Mouse (Mus musculus): ENCODE measurements around the gene Foxj3. TPM values are rescaled to one million over a fixed set of nuclear protein-coding genes. Genes with fewer than 3 reads are reported as not detected.

Foxj3 gene
- polyA plus RNA-seq, 1 experiment from 2014 or later: 19.8 TPM

DNA sequence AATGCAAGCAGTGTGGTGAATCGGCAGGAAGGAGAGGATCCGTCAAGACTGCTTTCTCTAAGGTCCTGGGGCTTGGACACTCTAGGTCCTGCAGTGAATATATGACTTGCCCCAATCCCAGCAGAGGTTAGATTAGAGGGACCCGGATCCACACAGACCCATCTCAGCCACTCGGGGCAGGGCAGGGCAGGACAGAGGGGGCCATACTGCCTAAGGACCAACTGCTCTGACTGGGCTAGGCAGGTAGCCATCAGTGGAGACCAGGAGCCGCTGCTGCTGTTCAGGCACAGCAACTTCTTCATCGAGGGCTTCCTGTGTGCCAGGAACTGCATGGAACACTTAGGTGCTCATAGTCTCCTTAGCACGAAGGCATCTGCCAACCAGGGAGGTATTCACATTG lies 99.9 kb downstream of the Foxj3 start:
- Histone ChIP-seq H3K4me2 (ENCODE audit: low read length) (no peak overlapping the region), H3K4me1 (ENCODE audit: control insufficient read depth, insufficient read depth, low read length) (peaks cover 12% of the 10 kb centered on the region; the same call in 1 of the 2 replicates), H3K36me3 (ENCODE audit: control insufficient read depth, insufficient read depth, low read length) (0 out of 2 replicates have a peak, but pooled peaks cover 5% of the 10 kb centered on the region), H3K27ac (ENCODE audit: low read depth, low read length) (no peak overlapping the region), H3K9me3 (replicated peaks; ENCODE audit: control insufficient read depth, low read length) (no peaks in the 10 kb centered on the region), H3K4me3 (ENCODE audit: low read depth, low read length) (no peak overlapping the region), H3K27me3 (replicated peaks; ENCODE audit: control insufficient read depth, insufficient read depth, low read length) (no peaks in the 10 kb centered on the region), H3K9ac (ENCODE audit: low read length) (no peak overlapping the region)
- ATAC-seq (no peak), DNase-seq (ENCODE audit: low spot score) (no peak)
- 84% methylated on average over 7 of the region's 7 CpGs for WGBS

- Histone ChIP-seq H3K27ac (ENCODE audit: low read depth, low read length) (no peak within 1 kb of the TSS), H3K9ac (ENCODE audit: low read length) (no peak within 1 kb of the TSS), H3K4me1 (ENCODE audit: control insufficient read depth, insufficient read depth, low read length) (peaks cover 12% of the 10 kb centered on the region; the same call in 1 of the 2 replicates), H3K27me3 (replicated peaks; ENCODE audit: control insufficient read depth, insufficient read depth, low read length) (no peaks in the 10 kb centered on the region), H3K4me3 (ENCODE audit: low read depth, low read length) (no peak within 1 kb of the TSS), H3K36me3 (ENCODE audit: control insufficient read depth, insufficient read depth, low read length) (0 out of 2 replicates have a peak, but pooled peaks cover 3% of the 10 kb centered on the region), H3K4me2 (ENCODE audit: low read length) (no peak within 1 kb of the TSS), H3K9me3 (replicated peaks; ENCODE audit: control insufficient read depth, low read length) (no peaks in the 10 kb centered on the region)
- ATAC-seq (no peak), DNase-seq (ENCODE audit: low spot score) (no peak)
- WGBS: 75% methylated on average over 4 of the region's 4 CpGs
Measured at GRCm38 (mm10) chr4:119637176-119637845, 100.5 kb downstream of the Foxj3 start, which contains the start of gene Guca2a. Gene Guca2a, plus strand, starts transcription at chr4:119637704.

DNA sequence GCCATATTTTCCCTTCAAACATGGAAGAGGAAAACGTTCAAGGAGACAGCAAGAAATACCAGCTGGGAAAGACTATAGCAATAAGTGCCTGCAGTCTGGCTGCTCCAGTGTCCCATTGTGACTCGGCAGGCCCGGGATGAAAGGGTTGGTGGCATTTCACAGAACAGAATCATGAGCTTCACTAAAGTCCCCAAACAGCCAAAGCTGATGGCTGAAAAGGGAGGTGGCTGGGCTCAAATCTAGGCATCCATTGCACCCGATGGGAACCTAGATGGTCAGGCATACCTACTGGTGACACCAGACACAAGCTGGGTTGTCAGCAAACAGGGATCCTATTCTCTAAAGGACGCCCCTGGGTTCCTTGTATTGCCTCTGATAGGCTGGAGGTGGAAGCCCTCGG lies 101.1 kb downstream of the Foxj3 start:
- WGBS: 83% methylated on average over 6 of the region's 6 CpGs
- DNase-seq (ENCODE audit: low spot score): no peak

DNA sequence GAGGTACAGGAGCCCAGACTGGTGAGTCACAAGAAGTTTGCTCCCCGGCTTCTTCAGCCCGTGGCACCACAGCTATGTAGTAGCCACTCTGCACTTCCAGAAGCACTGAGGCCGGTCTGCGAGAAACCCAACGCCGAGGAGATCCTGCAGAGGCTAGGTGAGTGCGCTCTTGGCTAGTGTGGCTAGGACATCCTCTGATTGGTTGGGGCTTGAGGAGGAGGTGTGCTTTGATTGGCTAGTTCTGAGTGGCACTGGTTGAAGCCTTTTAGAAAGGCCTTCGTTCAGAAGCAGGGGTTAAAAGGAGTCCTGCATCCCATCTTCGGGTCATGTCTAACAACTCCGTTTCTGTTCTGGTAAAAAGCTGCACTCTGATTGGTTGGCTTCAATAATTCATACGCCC lies 101.9 kb downstream of the Foxj3 start:
- no peak for ATAC-seq
- 63% methylated on average over 11 of the region's 11 CpGs for WGBS
- peaks cover 3% of the 10 kb centered on the region; the same call in 1 of the 2 replicates for H3K4me1 ChIP-seq (ENCODE audit: control insufficient read depth, insufficient read depth, low read length)
- no peak overlapping the region for H3K27ac ChIP-seq (ENCODE audit: low read depth, low read length)
- H3K9me3 ChIP-seq (replicated peaks; ENCODE audit: control insufficient read depth, low read length): no peaks in the 10 kb centered on the region
- no peak overlapping the region for H3K9ac ChIP-seq (ENCODE audit: low read length)
- H3K36me3 ChIP-seq (ENCODE audit: control insufficient read depth, insufficient read depth, low read length): no peaks in the 10 kb centered on the region
- no peak for DNase-seq (ENCODE audit: low spot score)
- H3K4me2 ChIP-seq (ENCODE audit: low read length): no peak overlapping the region
- no peak overlapping the region for H3K4me3 ChIP-seq (ENCODE audit: low read depth, low read length)
- no peaks in the 10 kb centered on the region for H3K27me3 ChIP-seq (replicated peaks; ENCODE audit: control insufficient read depth, insufficient read depth, low read length)

More for the DNA sequence above, 101.1 kb downstream of the Foxj3 start:
- Histone ChIP-seq H3K36me3 (ENCODE audit: control insufficient read depth, insufficient read depth, low read length) (no peaks in the 10 kb centered on the region), H3K4me2 (ENCODE audit: low read length) (no peak overlapping the region), H3K9ac (ENCODE audit: low read length) (no peak overlapping the region), H3K27me3 (replicated peaks; ENCODE audit: control insufficient read depth, insufficient read depth, low read length) (no peaks in the 10 kb centered on the region), H3K4me3 (ENCODE audit: low read depth, low read length) (no peak overlapping the region), H3K27ac (ENCODE audit: low read depth, low read length) (no peak overlapping the region), H3K9me3 (replicated peaks; ENCODE audit: control insufficient read depth, low read length) (no peaks in the 10 kb centered on the region), H3K4me1 (ENCODE audit: control insufficient read depth, insufficient read depth, low read length) (peaks cover 11% of the 10 kb centered on the region; the same call in 1 of the 2 replicates)
- ATAC-seq: no peak

DNA sequence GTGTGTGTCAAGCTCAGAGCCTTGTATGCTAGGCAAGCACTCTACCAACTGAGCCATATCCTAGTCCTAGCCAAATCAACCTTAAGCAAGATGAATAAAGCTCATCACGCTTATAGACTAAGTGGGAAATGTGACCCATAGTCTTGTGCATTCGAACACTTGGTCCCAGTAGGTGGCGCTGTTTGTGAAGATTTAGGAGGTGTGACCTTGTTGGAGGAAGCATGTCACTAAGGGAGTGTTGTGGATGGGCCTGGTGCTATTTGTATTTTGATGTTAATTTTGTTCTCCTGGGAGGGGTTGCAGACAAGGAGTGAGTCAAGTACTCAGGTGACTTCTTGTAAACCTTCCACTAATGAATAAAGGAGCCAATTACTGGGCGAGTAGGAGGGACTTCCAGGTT lies 105.9 kb downstream of the Foxj3 start:
- no peak overlapping the region for H3K27ac ChIP-seq (ENCODE audit: low read depth, low read length)
- H3K4me1 ChIP-seq (ENCODE audit: control insufficient read depth, insufficient read depth, low read length): no peaks in the 10 kb centered on the region
- 81% methylated on average over 4 of the region's 4 CpGs for WGBS
- H3K4me3 ChIP-seq (ENCODE audit: low read depth, low read length): no peak overlapping the region
- H3K9me3 ChIP-seq (replicated peaks; ENCODE audit: control insufficient read depth, low read length): no peaks in the 10 kb centered on the region
- no peak overlapping the region for H3K4me2 ChIP-seq (ENCODE audit: low read length)
- H3K9ac ChIP-seq (ENCODE audit: low read length): no peak overlapping the region
- no peak for ATAC-seq
- no peak for DNase-seq (ENCODE audit: low spot score)
- no peaks in the 10 kb centered on the region for H3K36me3 ChIP-seq (ENCODE audit: control insufficient read depth, insufficient read depth, low read length)
- H3K27me3 ChIP-seq (replicated peaks; ENCODE audit: control insufficient read depth, insufficient read depth, low read length): no peaks in the 10 kb centered on the region

DNA sequence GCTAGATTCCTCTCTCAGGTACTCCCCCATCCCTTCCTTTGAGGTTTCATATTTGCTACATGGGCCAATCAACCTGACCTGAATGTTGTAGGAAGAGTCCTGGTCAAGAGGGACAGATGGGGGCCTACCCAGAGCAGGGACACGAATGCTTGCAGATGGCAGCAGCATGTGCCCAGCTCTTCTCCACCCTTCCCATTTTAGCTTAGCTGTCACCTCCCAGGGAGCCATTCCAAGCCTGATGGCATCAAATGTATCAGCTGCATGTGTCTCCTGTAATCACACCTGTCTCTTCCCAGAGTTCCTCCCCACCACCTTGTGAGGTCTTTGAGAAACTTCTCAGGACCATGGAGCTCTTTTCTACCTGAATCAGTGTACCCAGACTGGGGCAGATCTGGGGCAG lies 120.2 kb downstream of the Foxj3 start:
- DNase-seq (ENCODE audit: low spot score): no peak
- no peak overlapping the region for H3K4me2 ChIP-seq (ENCODE audit: low read length)
- ATAC-seq: no peak
- no peaks in the 10 kb centered on the region for H3K36me3 ChIP-seq (ENCODE audit: control insufficient read depth, insufficient read depth, low read length)
- H3K27ac ChIP-seq (ENCODE audit: low read depth, low read length): no peak overlapping the region
- H3K4me3 ChIP-seq (ENCODE audit: low read depth, low read length): no peak overlapping the region
- peaks cover 5% of the 10 kb centered on the region for H3K9me3 ChIP-seq (replicated peaks; ENCODE audit: control insufficient read depth, low read length)
- H3K9ac ChIP-seq (ENCODE audit: low read length): no peak overlapping the region
- no peaks in the 10 kb centered on the region for H3K27me3 ChIP-seq (replicated peaks; ENCODE audit: control insufficient read depth, insufficient read depth, low read length)
- whole genome bisulfite sequencing: 85% methylated on average over 1 of the region's 1 CpGs
- H3K4me1 ChIP-seq (ENCODE audit: control insufficient read depth, insufficient read depth, low read length): no peaks in the 10 kb centered on the region

DNA sequence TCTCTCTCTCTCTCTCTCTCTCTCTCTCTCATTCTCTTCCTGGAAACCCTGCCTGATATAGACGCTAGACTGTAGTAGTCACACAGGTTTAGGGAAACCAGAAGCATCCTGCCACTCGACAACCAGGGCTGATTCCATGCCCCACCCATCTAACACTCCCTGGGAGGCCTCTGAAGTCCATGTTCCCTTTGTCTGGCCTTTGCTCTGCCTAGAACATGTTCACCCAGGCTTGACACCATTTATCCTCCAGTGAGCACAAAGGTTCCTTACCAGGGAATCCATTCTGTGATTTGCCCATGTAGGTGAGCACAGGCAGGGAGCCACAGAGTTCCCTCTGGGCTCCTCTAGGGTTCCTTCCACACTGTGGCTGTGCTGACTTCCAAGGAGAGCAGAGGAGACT lies 121.4 kb downstream of the Foxj3 start:
- Histone ChIP-seq H3K4me1 (ENCODE audit: control insufficient read depth, insufficient read depth, low read length) (no peaks in the 10 kb centered on the region), H3K4me2 (ENCODE audit: low read length) (no peak overlapping the region), H3K27ac (ENCODE audit: low read depth, low read length) (no peak overlapping the region), H3K27me3 (replicated peaks; ENCODE audit: control insufficient read depth, insufficient read depth, low read length) (no peaks in the 10 kb centered on the region), H3K9ac (ENCODE audit: low read length) (no peak overlapping the region), H3K36me3 (ENCODE audit: control insufficient read depth, insufficient read depth, low read length) (no peaks in the 10 kb centered on the region), H3K4me3 (ENCODE audit: low read depth, low read length) (no peak overlapping the region), H3K9me3 (replicated peaks; ENCODE audit: control insufficient read depth, low read length) (peaks cover 4% of the 10 kb centered on the region)
- DNase-seq (ENCODE audit: low spot score) (no peak), ATAC-seq (no peak)
- WGBS: 68% methylated on average over 2 of the region's 2 CpGs

- DNase-seq (ENCODE audit: low spot score) (no peak), ATAC-seq (no peak)
- H3K9ac ChIP-seq (ENCODE audit: low read length): no peak within 1 kb of the TSS
- no peaks in the 10 kb centered on the region for H3K27me3 ChIP-seq (replicated peaks; ENCODE audit: control insufficient read depth, insufficient read depth, low read length)
- H3K36me3 ChIP-seq (ENCODE audit: control insufficient read depth, insufficient read depth, low read length): no peaks in the 10 kb centered on the region
- no peak within 1 kb of the TSS for H3K4me3 ChIP-seq (ENCODE audit: low read depth, low read length)
- no peaks in the 10 kb centered on the region for H3K4me1 ChIP-seq (ENCODE audit: control insufficient read depth, insufficient read depth, low read length)
- 91% methylated on average over 4 of the region's 4 CpGs for WGBS
- H3K27ac ChIP-seq (ENCODE audit: low read depth, low read length): no peak within 1 kb of the TSS
- H3K9me3 ChIP-seq (replicated peaks; ENCODE audit: control insufficient read depth, low read length): no peaks in the 10 kb centered on the region
- no peak within 1 kb of the TSS for H3K4me2 ChIP-seq (ENCODE audit: low read length)
Measured at GRCm38 (mm10) chr4:119658731-119659130, 121.9 kb downstream of the Foxj3 start, which contains the start of gene Guca2b. Gene Guca2b, minus strand, starts transcription at chr4:119658954.

GRCm38 (mm10) chr4:119660007-119660406 lies 123.2 kb downstream of the Foxj3 start:
- H3K27me3 ChIP-seq (replicated peaks; ENCODE audit: control insufficient read depth, insufficient read depth, low read length): no peaks in the 10 kb centered on the region
- no peaks in the 10 kb centered on the region for H3K36me3 ChIP-seq (ENCODE audit: control insufficient read depth, insufficient read depth, low read length)
- no peak for DNase-seq (ENCODE audit: low spot score)
- H3K27ac ChIP-seq (ENCODE audit: low read depth, low read length): no peak overlapping the region
- H3K9ac ChIP-seq (ENCODE audit: low read length): no peak overlapping the region
- H3K4me1 ChIP-seq (ENCODE audit: control insufficient read depth, insufficient read depth, low read length): no peaks in the 10 kb centered on the region
- H3K4me3 ChIP-seq (ENCODE audit: low read depth, low read length): no peak overlapping the region
- H3K4me2 ChIP-seq (ENCODE audit: low read length): no peak overlapping the region
- WGBS: 79% methylated on average over 8 of the region's 8 CpGs
- no peak for ATAC-seq
- H3K9me3 ChIP-seq (replicated peaks; ENCODE audit: control insufficient read depth, low read length): no peaks in the 10 kb centered on the region

All from forebrain, embryonic 14.5 days (tissue).